Mouse (Mus musculus) hindbrain, embryonic 14.5 days (tissue): Measurements from ENCODE around the gene Cntrob. TPM values are rescaled to one million over a fixed set of nuclear protein-coding genes. Genes with fewer than 3 reads are reported as not detected.

Experiments
- ATAC-seq: fragments of 200-750 bp; cut with Nextera tagmentation; 2 replicates; pipeline ENCODE4 v1.8.0; 2017; ENCODE audit warnings: moderate number of reproducible peaks, mild to moderate bottlenecking, moderate TSS enrichment, moderate library complexity; ENCODE audit not compliant: low FRiP score
- DNase-seq: peaks from one replicate; pipeline ENCODE4 v3.0.0-alpha.2; 2015; ENCODE audit warnings: low spot score
- H3K27ac ChIP-seq: fragments of 300-500 bp; sonication (generic); 2 replicates; pipeline ENCODE4 v1.5.1; 2014; ENCODE audit warnings: mild to moderate bottlenecking, moderate library complexity
- H3K27me3 ChIP-seq: fragments of 300-500 bp; sonication (generic); 2 replicates; pipeline ENCODE4 v1.6.1; 2014; ENCODE audit warnings: mild to moderate bottlenecking, low read length, mixed read lengths; ENCODE audit not compliant: control insufficient read depth, insufficient read depth
- H3K36me3 ChIP-seq: fragments of 300-500 bp; sonication (generic); replicated peaks from 2 replicates; pipeline ENCODE4 v1.6.1; 2014; ENCODE audit not compliant: control insufficient read depth, insufficient read depth
- H3K4me1 ChIP-seq: fragments of 300-500 bp; sonication (generic); replicated peaks from 2 replicates; pipeline ENCODE4 v1.6.1; 2014; ENCODE audit warnings: antibody characterized with exemption, low read length, mixed read lengths; ENCODE audit not compliant: control insufficient read depth, insufficient read depth
- H3K4me2 ChIP-seq: fragments of 300-500 bp; sonication (generic); replicated peaks from 2 replicates; pipeline ENCODE4 v1.6.1; 2014; ENCODE audit warnings: mild to moderate bottlenecking, moderate library complexity
- H3K4me3 ChIP-seq: fragments of 300-500 bp; sonication (generic); replicated peaks from 2 replicates; pipeline ENCODE4 v1.5.1; 2014; ENCODE audit warnings: mild to moderate bottlenecking, low read length
- H3K9ac ChIP-seq: fragments of 300-500 bp; sonication (generic); 2 replicates; pipeline ENCODE4 v1.6.1; 2014
- H3K9me3 ChIP-seq: fragments of 300-500 bp; sonication (generic); 2 replicates; pipeline ENCODE4 v1.6.1; 2016; ENCODE audit warnings: low read length; ENCODE audit not compliant: control insufficient read depth
- WGBS: fragments of 180-500 bp; shearing (Covaris S2); extraction: QIAGEN DNeasy Blood & Tissue Kit; methylation state at CpG from one replicate; pipeline ENCODE4 v1.1.7; 2014; 5-methylcytosine and 5-hydroxymethylcytosine counted together
- polyA plus RNA-seq: library from polyadenylated mRNA; unstranded; fragments of >200 nt; fragmentation: Nextera tagmentation; extraction: Ambion mirVana; gene quantifications from 2 replicates; pipeline ENCODE4 v1.2.1, GENCODE M21; 2014

Gene Cntrob
- polyA plus RNA-seq, 1 experiment from 2014 or later, result 12.3 TPM

DNA sequence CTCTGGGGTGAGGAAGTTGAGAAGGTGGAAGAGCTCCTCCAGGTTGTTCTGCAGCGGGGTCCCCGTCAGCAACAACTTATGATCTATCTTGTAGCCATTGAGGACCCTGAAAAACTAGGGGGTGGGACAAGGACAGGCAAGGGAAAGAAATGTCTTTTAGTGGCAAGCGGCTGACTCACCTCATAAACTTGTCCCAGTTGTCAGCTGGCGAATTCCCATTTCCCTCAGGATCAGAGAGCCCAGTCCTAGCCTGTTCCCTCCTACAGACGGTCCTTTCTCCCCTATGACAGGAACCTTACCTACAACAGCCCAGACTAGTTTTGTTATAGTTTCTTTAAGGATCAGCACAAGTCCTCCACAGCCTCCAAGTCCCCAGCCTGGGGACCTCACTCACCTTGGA lies 33.0 kb upstream of the Cntrob start:
- Histone ChIP-seq H3K27me3 (no peaks in the 10 kb centered on the region), H3K9me3 (no peaks in the 10 kb centered on the region), H3K9ac (no peak overlapping the region), H3K36me3 (peaks cover 100% of the 10 kb centered on the region), H3K4me2 (no peak overlapping the region), H3K27ac (no peak overlapping the region), H3K4me1 (no peaks in the 10 kb centered on the region), H3K4me3 (no peak overlapping the region)
- WGBS, result 90% methylated on average over 5 of the region's 5 CpGs
- no peak for DNase-seq
- ATAC-seq, result no peak

GRCm38 (mm10) chr11:69346441-69346840 lies 22.9 kb upstream of the Cntrob start:
- Histone ChIP-seq H3K4me2 (no peak overlapping the region), H3K36me3 (peaks cover 95% of the 10 kb centered on the region), H3K27me3 (no peaks in the 10 kb centered on the region), H3K9me3 (no peaks in the 10 kb centered on the region), H3K4me1 (peaks cover 8% of the 10 kb centered on the region), H3K9ac (no peak overlapping the region), H3K4me3 (no peak overlapping the region), H3K27ac (no peak overlapping the region)
- ATAC-seq, result no peak
- 90% methylated on average over 22 of the region's 26 CpGs for WGBS
- DNase-seq, result no peak

DNA sequence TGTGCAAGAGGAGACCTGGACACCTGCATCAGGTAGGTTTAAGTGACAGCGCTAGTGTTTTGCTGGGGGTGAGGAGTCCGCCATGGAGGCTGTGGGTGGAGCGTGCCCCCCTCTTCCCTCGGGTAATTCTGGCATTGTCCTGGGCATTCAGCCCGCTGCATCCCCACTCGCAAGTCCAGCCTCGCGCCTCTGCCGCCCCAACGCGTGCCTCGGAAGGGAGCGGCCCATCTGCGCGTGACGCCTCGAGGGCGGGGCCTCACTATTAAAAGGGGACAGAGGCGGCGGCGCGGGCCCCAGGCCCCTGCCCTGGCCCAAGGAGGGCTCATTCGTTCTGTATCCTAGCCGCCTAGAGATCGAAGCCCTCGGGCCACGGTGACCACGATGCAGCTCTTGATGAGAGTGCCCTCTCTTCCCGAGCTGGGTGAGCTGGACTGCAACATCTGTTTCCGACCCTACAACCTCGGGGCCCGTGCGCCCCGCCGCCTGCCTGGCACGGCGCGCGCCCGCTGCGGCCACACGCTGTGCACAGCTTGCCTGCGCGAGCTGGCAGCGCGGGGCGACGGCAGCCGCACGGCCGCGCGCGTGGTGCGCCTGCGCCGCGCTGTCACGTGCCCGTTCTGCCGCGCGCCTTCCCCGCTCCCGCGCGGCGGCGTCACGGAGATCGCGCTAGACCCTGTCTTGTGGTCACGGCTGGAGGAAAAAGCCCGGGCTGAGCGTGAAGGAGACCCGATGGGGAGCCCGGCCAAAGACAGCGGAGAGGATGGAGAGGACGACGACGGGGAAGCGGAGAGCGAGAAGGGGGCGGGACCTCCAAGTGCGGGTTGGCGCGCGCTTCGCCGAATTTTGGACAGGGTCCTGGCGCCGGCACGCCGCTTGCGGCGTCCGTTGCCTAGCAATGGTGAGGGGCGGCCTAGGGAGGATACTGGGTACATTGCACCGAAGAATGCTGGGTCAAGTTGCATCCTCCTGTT lies 16.9 kb upstream of the Cntrob start, which contains the start of gene Rnf227:
TSS of gene Rnf227 (plus strand) at position 301 of the 971 bp plus-strand sequence.
- WGBS, result 2% methylated on average over 88 of the region's 99 CpGs
- ATAC-seq (peak; percentile 90), DNase-seq (peak; percentile 90)
- no peaks in the 10 kb centered on the region for H3K9me3 ChIP-seq
- H3K27me3 ChIP-seq, result no peaks in the 10 kb centered on the region
- peak within 1 kb of the TSS; percentile 99 for H3K4me2 ChIP-seq
- H3K36me3 ChIP-seq, result peaks cover 35% of the 10 kb centered on the region
- H3K27ac ChIP-seq, result peak within 1 kb of the TSS; percentile 95
- peaks cover 23% of the 10 kb centered on the region for H3K4me1 ChIP-seq
- H3K9ac ChIP-seq, result peak within 1 kb of the TSS; percentile 84
- peak within 1 kb of the TSS; percentile 73 for H3K4me3 ChIP-seq

DNA sequence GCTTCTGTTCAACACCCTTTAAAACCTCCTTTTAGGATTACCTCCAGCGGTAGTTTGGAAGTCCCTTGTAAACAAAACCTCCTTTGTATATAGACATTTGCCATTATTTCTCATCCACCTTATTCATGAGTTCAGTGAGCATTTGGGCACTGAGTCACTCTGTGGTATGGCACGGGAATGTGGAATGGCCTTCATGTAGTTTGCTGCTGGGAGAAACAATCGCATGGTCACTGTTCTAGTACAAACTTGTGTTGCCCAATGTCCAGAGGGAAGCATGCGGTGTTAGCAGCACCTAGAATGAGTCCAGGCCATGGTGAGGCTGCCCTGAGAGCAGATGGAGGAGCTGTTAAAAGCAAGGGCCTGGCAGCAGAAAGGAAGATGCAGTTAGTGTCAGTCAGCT lies 11.2 kb upstream of the Cntrob start:
- ATAC-seq (no peak), DNase-seq (no peak)
- Histone ChIP-seq H3K27me3 (no peaks in the 10 kb centered on the region), H3K9me3 (no peaks in the 10 kb centered on the region), H3K36me3 (no peaks in the 10 kb centered on the region), H3K4me1 (peaks cover 13% of the 10 kb centered on the region; the same call in 1 of the 2 replicates), H3K9ac (no peak overlapping the region), H3K4me3 (no peak overlapping the region), H3K27ac (no peak overlapping the region), H3K4me2 (no peak overlapping the region)
- 79% methylated on average over 4 of the region's 4 CpGs for WGBS

GRCm38 (mm10) chr11:69333922-69334321 lies 10.3 kb upstream of the Cntrob start:
- Histone ChIP-seq H3K4me2 (no peak overlapping the region), H3K27me3 (no peaks in the 10 kb centered on the region), H3K36me3 (no peaks in the 10 kb centered on the region), H3K4me3 (no peak overlapping the region), H3K9me3 (no peaks in the 10 kb centered on the region), H3K4me1 (peaks cover 12% of the 10 kb centered on the region; the same call in 1 of the 2 replicates), H3K27ac (no peak overlapping the region), H3K9ac (no peak overlapping the region)
- ATAC-seq (no peak), DNase-seq (no peak)
- WGBS, result 63% methylated on average over 3 of the region's 3 CpGs

DNA sequence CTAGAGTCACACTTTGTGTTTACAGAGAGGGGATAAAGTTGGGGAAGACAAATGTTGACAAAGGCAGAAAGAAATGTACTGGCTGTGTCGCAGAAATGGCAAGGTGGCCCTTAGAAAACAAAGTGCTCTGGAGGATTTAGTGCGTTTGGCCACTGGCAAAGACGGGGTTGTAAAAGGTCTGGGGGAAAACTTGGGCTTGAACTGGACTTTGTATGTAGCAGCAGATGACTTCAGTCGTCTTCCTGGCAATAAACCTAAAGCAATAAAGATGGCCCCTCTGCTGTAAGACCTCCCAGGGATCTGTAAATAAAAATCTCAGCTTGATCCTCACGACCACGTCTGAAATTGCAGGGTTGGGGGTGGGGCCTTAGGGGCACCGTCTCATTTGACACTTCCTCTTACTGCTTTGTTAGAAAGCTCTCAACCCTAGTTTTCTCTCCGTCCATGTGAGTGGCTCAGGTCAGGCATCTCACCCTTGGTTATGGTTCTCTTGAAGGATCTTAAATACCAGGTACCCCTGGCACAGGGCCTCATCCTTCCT lies 9.2 kb upstream of the Cntrob start:
- H3K4me1 ChIP-seq, result peaks cover 12% of the 10 kb centered on the region; the same call in 1 of the 2 replicates
- ATAC-seq (no peak), DNase-seq (no peak)
- H3K27ac ChIP-seq, result peak overlapping the region; percentile 86
- no peaks in the 10 kb centered on the region for H3K9me3 ChIP-seq
- H3K9ac ChIP-seq, result peak overlapping the region; percentile 64; the same call in 1 of the 2 replicates
- H3K4me2 ChIP-seq, result peak overlapping the region; percentile 66
- 38% methylated on average over 8 of the region's 8 CpGs for WGBS
- H3K36me3 ChIP-seq, result no peaks in the 10 kb centered on the region
- H3K4me3 ChIP-seq, result no peak overlapping the region
- no peaks in the 10 kb centered on the region for H3K27me3 ChIP-seq

- H3K4me3 ChIP-seq, result peak overlapping the region; percentile 31
- DNase-seq (peak; percentile 87), ATAC-seq (peak; percentile 80)
- peak overlapping the region; percentile 64 for H3K9ac ChIP-seq
- peak overlapping the region; percentile 86 for H3K27ac ChIP-seq
- no peaks in the 10 kb centered on the region for H3K36me3 ChIP-seq
- H3K9me3 ChIP-seq, result no peaks in the 10 kb centered on the region
- peak overlapping the region; percentile 66 for H3K4me2 ChIP-seq
- H3K27me3 ChIP-seq, result 0 out of 2 replicates have a peak, but pooled peaks cover 8% of the 10 kb centered on the region
- 1% methylated on average over 24 of the region's 24 CpGs for WGBS
- H3K4me1 ChIP-seq, result peaks cover 14% of the 10 kb centered on the region; the same call in 1 of the 2 replicates
Measured at GRCm38 (mm10) chr11:69331929-69332405, 8.4 kb upstream of the Cntrob start.

GRCm38 (mm10) chr11:69331152-69331551 lies 7.6 kb upstream of the Cntrob start:
- H3K36me3 ChIP-seq, result no peaks in the 10 kb centered on the region
- H3K9me3 ChIP-seq, result no peaks in the 10 kb centered on the region
- peak overlapping the region; percentile 31; the same call in 1 of the 2 replicates for H3K4me3 ChIP-seq
- peak overlapping the region; percentile 86 for H3K27ac ChIP-seq
- DNase-seq (no peak), ATAC-seq (no peak)
- H3K4me1 ChIP-seq, result peaks cover 22% of the 10 kb centered on the region; the same call in 1 of the 2 replicates
- peak overlapping the region; percentile 64 for H3K9ac ChIP-seq
- peak overlapping the region; percentile 66 for H3K4me2 ChIP-seq
- 0 out of 2 replicates have a peak, but pooled peaks cover 10% of the 10 kb centered on the region for H3K27me3 ChIP-seq
- WGBS, result 93% methylated on average over 6 of the region's 6 CpGs

DNA sequence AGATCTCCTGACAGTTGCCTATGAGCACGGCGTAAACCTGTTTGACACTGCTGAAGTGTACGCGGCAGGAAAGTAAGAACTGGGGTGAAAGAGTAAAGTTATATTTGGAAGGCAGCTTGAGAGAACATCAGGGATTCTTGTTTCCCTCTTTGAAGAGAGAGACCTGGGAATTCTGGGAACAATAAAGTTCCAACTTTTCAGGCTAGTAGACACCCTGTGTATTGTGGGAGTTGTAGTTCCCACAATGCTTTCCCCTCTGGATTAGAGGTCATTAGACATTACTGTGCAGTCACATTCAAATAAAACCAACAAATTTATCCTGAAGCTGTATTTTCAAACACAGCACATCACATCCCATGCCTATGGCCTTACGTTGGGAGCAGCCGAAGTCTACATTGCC lies 4.9 kb upstream of the Cntrob start:
- Histone ChIP-seq H3K27ac (no peak overlapping the region), H3K27me3 (0 out of 2 replicates have a peak, but pooled peaks cover 10% of the 10 kb centered on the region), H3K9ac (no peak overlapping the region), H3K36me3 (no peaks in the 10 kb centered on the region), H3K4me2 (no peak overlapping the region), H3K4me3 (no peak overlapping the region), H3K4me1 (peaks cover 32% of the 10 kb centered on the region), H3K9me3 (no peaks in the 10 kb centered on the region)
- ATAC-seq (no peak), DNase-seq (no peak)
- WGBS, result 93% methylated on average over 6 of the region's 6 CpGs
